Mouse (Mus musculus) G1E (cell line): ENCODE data around the gene Ttc3.

Source experiments
- CTCF ChIP-seq: IDR thresholded peaks from 2 replicates; pipeline ENCODE4 v1.5.1; 2012; ENCODE audit warnings: low read depth, low read length, inconsistent platforms, mixed read lengths
- GATA1 ChIP-seq: IDR thresholded peaks from 2 replicates; pipeline ENCODE4 v1.6.1; 2012; ENCODE audit warnings: borderline replicate concordance, low read length, inconsistent platforms, mixed read lengths
- POLR2AphosphoS5 ChIP-seq: IDR thresholded peaks from 2 replicates; pipeline ENCODE4 v1.6.1; 2012; ENCODE audit warnings: low read depth, low read length, inconsistent platforms; ENCODE audit not compliant: insufficient replicate concordance

DNA sequence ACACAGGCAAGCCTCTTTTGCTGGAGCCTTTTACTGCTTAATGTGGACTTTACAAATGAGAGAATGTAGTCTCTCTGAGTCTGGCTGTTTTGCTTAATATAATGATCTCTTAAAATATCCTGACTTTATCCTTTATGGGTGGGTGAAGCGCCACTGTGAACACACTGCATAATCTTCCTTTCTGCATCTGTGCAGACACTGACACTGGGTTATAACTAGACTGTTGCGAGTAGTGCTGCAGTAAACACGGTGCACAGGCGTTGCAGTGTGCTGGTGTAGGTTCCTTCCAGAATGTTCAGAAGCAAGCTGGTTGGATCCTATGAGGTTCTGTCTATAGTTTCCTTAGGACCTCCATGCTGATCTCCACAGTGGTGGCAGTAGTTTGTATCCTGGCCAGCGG is 118.9 kb downstream of the Ttc3 start:
- TF ChIP-seq CTCF, result no peak
- no peak for TF ChIP-seq GATA1
- TF ChIP-seq POLR2AphosphoS5, result no peak
